Mouse (Mus musculus): ENCODE data around the gene Papss2.

Papss2 gene

GRCm38 (mm10) chr19:32712588-32713042, 117.0 kb downstream of the Papss2 start:
- TF ChIP-seq POU5F1 (IDR thresholded peaks at IDR 0.05; ENCODE audit: borderline replicate concordance, low read length) = no peak
- Histone ChIP-seq H3K4me3 (replicated peaks; ENCODE audit: low read length) (peak overlapping the region; percentile 93), H3K4me1 (replicated peaks; ENCODE audit: low read depth, low read length) (peaks cover 45% of the 10 kb centered on the region), H3K27me3 (ENCODE audit: insufficient read depth, low read length) (no peaks in the 10 kb centered on the region), H3K36me3 (ENCODE audit: insufficient read depth, low read length) (peaks cover 15% of the 10 kb centered on the region; the same call in 1 of the 2 replicates), H3K9me3 (ENCODE audit: low read length) (no peaks in the 10 kb centered on the region)

GRCm38 (mm10) chr19:32713471-32713870, 117.9 kb downstream of the Papss2 start:
- H3K4me3 ChIP-seq (replicated peaks; ENCODE audit: low read length) = no peak overlapping the region
- H3K36me3 ChIP-seq (ENCODE audit: insufficient read depth, low read length) = peaks cover 15% of the 10 kb centered on the region; the same call in 1 of the 2 replicates
- TF ChIP-seq NANOG (IDR thresholded peaks at IDR 0.05; ENCODE audit: borderline replicate concordance, low read length) = no peak
- no peak for TF ChIP-seq CTCF (conservative IDR thresholded peaks at IDR 0.05; ENCODE audit: low read length)
- H3K4me1 ChIP-seq (replicated peaks; ENCODE audit: low read depth, low read length) = peaks cover 41% of the 10 kb centered on the region
- H3K27me3 ChIP-seq (ENCODE audit: insufficient read depth, low read length) = no peaks in the 10 kb centered on the region
- H3K9me3 ChIP-seq (ENCODE audit: low read length) = no peaks in the 10 kb centered on the region

GRCm38 (mm10) chr19:32715201-32715600, 119.6 kb downstream of the Papss2 start:
- TF ChIP-seq NANOG (IDR thresholded peaks at IDR 0.05; ENCODE audit: borderline replicate concordance, low read length) = no peak
- peak; percentile 44; the same call in 1 of the 2 replicates for TF ChIP-seq CTCF (conservative IDR thresholded peaks at IDR 0.05; ENCODE audit: low read length)
- H3K4me1 ChIP-seq (replicated peaks; ENCODE audit: low read depth, low read length) = peaks cover 25% of the 10 kb centered on the region
- H3K27me3 ChIP-seq (ENCODE audit: insufficient read depth, low read length) = no peaks in the 10 kb centered on the region
- no peak overlapping the region for H3K4me3 ChIP-seq (replicated peaks; ENCODE audit: low read length)
- no peaks in the 10 kb centered on the region for H3K9me3 ChIP-seq (ENCODE audit: low read length)
- 0 out of 2 replicates have a peak, but pooled peaks cover under 1% of the 10 kb centered on the region for H3K36me3 ChIP-seq (ENCODE audit: insufficient read depth, low read length)

- H3K36me3 ChIP-seq (ENCODE audit: insufficient read depth, low read length) = no peaks in the 10 kb centered on the region
- H3K4me1 ChIP-seq (replicated peaks; ENCODE audit: low read depth, low read length) = peaks cover 22% of the 10 kb centered on the region
- TF ChIP-seq CTCF (conservative IDR thresholded peaks at IDR 0.05; ENCODE audit: low read length) = no peak
- TF ChIP-seq NANOG (IDR thresholded peaks at IDR 0.05; ENCODE audit: borderline replicate concordance, low read length) = no peak
- no peak for TF ChIP-seq POU5F1 (IDR thresholded peaks at IDR 0.05; ENCODE audit: borderline replicate concordance, low read length)
- no peaks in the 10 kb centered on the region for H3K9me3 ChIP-seq (ENCODE audit: low read length)
- H3K4me3 ChIP-seq (replicated peaks; ENCODE audit: low read length) = no peak overlapping the region
- H3K27me3 ChIP-seq (ENCODE audit: insufficient read depth, low read length) = no peaks in the 10 kb centered on the region
Observed at GRCm38 (mm10) chr19:32715681-32716080, 120.1 kb downstream of the Papss2 start.

All from E14TG2a.4 (cell line).